ENCODE assay signal across 22 mouse cellular contexts in the genomic region with DNA sequence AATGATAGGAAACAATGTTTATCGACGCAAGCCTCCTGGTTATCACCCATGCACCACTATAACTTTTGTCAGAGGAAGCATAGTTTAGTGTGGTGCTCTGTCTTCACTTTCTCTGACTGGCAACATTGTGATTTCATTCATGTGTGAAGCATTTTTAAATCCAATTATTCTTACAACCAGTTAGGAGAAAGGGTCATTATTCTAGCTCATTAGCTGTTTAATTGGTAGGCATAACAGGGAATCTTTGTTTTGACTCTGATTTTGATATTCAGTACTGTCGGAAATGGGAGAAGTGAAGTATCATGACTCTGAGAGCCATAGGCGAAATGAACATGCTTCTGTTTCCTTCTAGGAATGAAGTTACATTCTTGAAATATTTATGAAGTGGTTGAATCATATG.
DNase-seq lines count a peak whose midpoint lies in the region; ATAC-seq and TF ChIP-seq lines count a peak whose summit lies in the region.
"Had no signal": no experiment of that assay in that cellular context is flagged by ENCODE, and none has a peak within 500 bp of the region (broad histone marks: within the 10 kb centered on the region; RNA-seq: fewer than 3 reads in every experiment).

No protein-coding gene starts in this region.

- no peak for TF ChIP-seq CTCF in brain, embryonic 14.5 days (IDR thresholded peaks at IDR 0.05; ENCODE audit: borderline replicate concordance, extremely low read depth, insufficient read depth, insufficient read length)
- TF ChIP-seq CTCF in lung, adult 2 months (IDR thresholded peaks at IDR 0.05; ENCODE audit: insufficient read depth, low read length), result no peak

- intact Hi-C loops in left cerebral cortex, postnatal 4 days (cut with DNase I), result no loop called here

- ATAC-seq in megakaryocyte-erythroid progenitor cell, adult 5-6 weeks (replicated peaks; ENCODE audit: low FRiP score, low TSS enrichment, poor library complexity, severe bottlenecking), result no peak
- ATAC-seq: activated CD4-positive, CD25-positive, alpha-beta regulatory T cell, adult 4 months; CD4-positive, CD25-positive, alpha-beta regulatory T cell, adult 4 months; Patski had no signal

- H3K4me3 ChIP-seq in lung, adult 2 months (replicated peaks; ENCODE audit: extremely low read depth, low read depth, low read length), result no peak overlapping the region

- DNase-seq in Muller cell, postnatal 12 days (ENCODE audit: inconsistent ontology term), result peak; percentile 77
- peak; percentile 22 for DNase-seq in brain, embryonic 14.5 days (ENCODE audit: low read depth)
- DNase-seq in retina, embryonic 14.5 days (ENCODE audit: low spot score), result peak; percentile 67
- peak; percentile 81 for DNase-seq in retina, postnatal 1 day
- no peak for DNase-seq in spleen, postnatal 36 days (ENCODE audit: low spot score in 2 of 2)
- no peak for DNase-seq in left cerebral cortex, postnatal 4 days
- no peak for DNase-seq in lung, adult 2 months
- DNase-seq: adrenal gland, adult 2 months; adrenal gland, adult 8-10 months; adrenal gland, postnatal 10 days; adrenal gland, postnatal 14 days; adrenal gland, postnatal 25 days; adrenal gland, postnatal 36 days; B cell, adult 2 months; cerebellum, adult 11 months; cerebellum, adult 11-12 months; cerebellum, adult 18-20 months; cerebellum, adult 2 months had no signal

- 74% methylated on average over 4 of the region's 4 CpGs for WGBS in lung, adult 2 months

- TF ChIP-seq POLR2A in brain, embryonic 14.5 days (IDR thresholded peaks at IDR 0.05; ENCODE audit: borderline replicate concordance, extremely low read depth, insufficient read depth, insufficient read length, poor library complexity, severe bottlenecking), result no peak
- TF ChIP-seq POLR2A in lung, adult 2 months (IDR thresholded peaks at IDR 0.05; ENCODE audit: borderline replicate concordance, extremely low read depth, low read depth, low read length), result no peak

- no peaks in the 10 kb centered on the region for H3K4me1 ChIP-seq in lung, adult 2 months (ENCODE audit: control insufficient read depth, insufficient read depth, low read length)

Comparison
In these comparisons a context has a peak if more than half of its experiments do, and no peak if none do; other contexts are left out.
1. DNase-seq: peak in Muller cell, postnatal 12 days (single experiment), brain, embryonic 14.5 days (single experiment), retina, embryonic 14.5 days (single experiment) and retina, postnatal 1 day (single experiment); none in spleen, postnatal 36 days (0 of 2), left cerebral cortex, postnatal 4 days (single experiment) and lung, adult 2 months (single experiment).